Mouse (Mus musculus) hindbrain, embryonic 11.5 days (tissue): Measurements from ENCODE around the gene Cyp2j12. TPM values are rescaled to one million over a fixed set of nuclear protein-coding genes. Genes with fewer than 3 reads are reported as not detected.

Experiments used
- polyA plus RNA-seq: library from polyadenylated mRNA; unstranded; fragments of >200 nt; fragmentation: Nextera tagmentation; extraction: Ambion mirVana; gene quantifications from 2 replicates; pipeline ENCODE4 v1.2.1, GENCODE M21; 2014

Gene Cyp2j12
- polyA plus RNA-seq, 1 experiment from 2014 or later, result not detected

Other genes with a start within 250 kb of the Cyp2j12 start
- gene Hook1, start 173.9 kb downstream of the Cyp2j12 start, polyA plus RNA-seq, result 31.9 and 32.8 TPM in 2 replicates
- not detected in 2 replicates for gene Cyp2j13, start 63.6 kb downstream of the Cyp2j12 start, polyA plus RNA-seq
- gene Cyp2j7, start 95.5 kb upstream of the Cyp2j12 start, polyA plus RNA-seq, result not detected in 2 replicates
- not detected in 2 replicates for gene Cyp2j11, start 207.5 kb upstream of the Cyp2j12 start, polyA plus RNA-seq